Mouse (Mus musculus): ENCODE data around the gene Trp53bp2. TPM values are rescaled to one million over a fixed set of nuclear protein-coding genes. Genes with fewer than 3 reads are reported as not detected.

Trp53bp2 gene
- polyA plus RNA-seq, 1 experiment from 2014 or later = 16.9 TPM

- Histone ChIP-seq H3K4me2 (ENCODE audit: low read depth, low read length) (no peak overlapping the region), H3K4me3 (ENCODE audit: low read depth, low read length) (no peak overlapping the region), H3K36me3 (ENCODE audit: control insufficient read depth, insufficient read depth, low read length) (no peaks in the 10 kb centered on the region), H3K4me1 (ENCODE audit: control insufficient read depth, insufficient read depth, low read length) (no peaks in the 10 kb centered on the region), H3K27me3 (ENCODE audit: control insufficient read depth, insufficient read depth, low read length) (no peaks in the 10 kb centered on the region), H3K9ac (replicated peaks; ENCODE audit: low read depth, low read length) (no peak overlapping the region), H3K27ac (ENCODE audit: low read depth, low read length) (no peak overlapping the region), H3K9me3 (ENCODE audit: control insufficient read depth, low read length) (no peaks in the 10 kb centered on the region)
- WGBS = 84% methylated on average over 6 of the region's 6 CpGs
- ATAC-seq (ENCODE audit: low read depth) = no peak
These were observed 31.5 kb upstream of the Trp53bp2 start for GRCm38 (mm10) chr1:182377519-182377918.

GRCm38 (mm10) chr1:182378205-182378835 lies 30.7 kb upstream of the Trp53bp2 start:
- no peaks in the 10 kb centered on the region for H3K4me1 ChIP-seq (ENCODE audit: control insufficient read depth, insufficient read depth, low read length)
- H3K9ac ChIP-seq (replicated peaks; ENCODE audit: low read depth, low read length) = no peak overlapping the region
- no peak for ATAC-seq (ENCODE audit: low read depth)
- no peak overlapping the region for H3K27ac ChIP-seq (ENCODE audit: low read depth, low read length)
- 88% methylated on average over 11 of the region's 11 CpGs for WGBS
- no peak overlapping the region for H3K4me2 ChIP-seq (ENCODE audit: low read depth, low read length)
- no peak overlapping the region for H3K4me3 ChIP-seq (ENCODE audit: low read depth, low read length)
- H3K36me3 ChIP-seq (ENCODE audit: control insufficient read depth, insufficient read depth, low read length) = no peaks in the 10 kb centered on the region
- H3K9me3 ChIP-seq (ENCODE audit: control insufficient read depth, low read length) = no peaks in the 10 kb centered on the region
- H3K27me3 ChIP-seq (ENCODE audit: control insufficient read depth, insufficient read depth, low read length) = no peaks in the 10 kb centered on the region

GRCm38 (mm10) chr1:182378876-182379275 lies 30.1 kb upstream of the Trp53bp2 start:
- Histone ChIP-seq H3K9ac (replicated peaks; ENCODE audit: low read depth, low read length) (no peak overlapping the region), H3K4me2 (ENCODE audit: low read depth, low read length) (no peak overlapping the region), H3K9me3 (ENCODE audit: control insufficient read depth, low read length) (no peaks in the 10 kb centered on the region), H3K27ac (ENCODE audit: low read depth, low read length) (no peak overlapping the region), H3K36me3 (ENCODE audit: control insufficient read depth, insufficient read depth, low read length) (no peaks in the 10 kb centered on the region), H3K4me1 (ENCODE audit: control insufficient read depth, insufficient read depth, low read length) (no peaks in the 10 kb centered on the region), H3K4me3 (ENCODE audit: low read depth, low read length) (no peak overlapping the region), H3K27me3 (ENCODE audit: control insufficient read depth, insufficient read depth, low read length) (no peaks in the 10 kb centered on the region)
- ATAC-seq (ENCODE audit: low read depth) = no peak
- 86% methylated on average over 7 of the region's 7 CpGs for WGBS

GRCm38 (mm10) chr1:182380683-182381082 lies 28.3 kb upstream of the Trp53bp2 start:
- H3K4me2 ChIP-seq (ENCODE audit: low read depth, low read length) = no peak overlapping the region
- H3K27me3 ChIP-seq (ENCODE audit: control insufficient read depth, insufficient read depth, low read length) = no peaks in the 10 kb centered on the region
- WGBS = 84% methylated on average over 7 of the region's 7 CpGs
- H3K27ac ChIP-seq (ENCODE audit: low read depth, low read length) = no peak overlapping the region
- ATAC-seq (ENCODE audit: low read depth) = no peak
- no peak overlapping the region for H3K4me3 ChIP-seq (ENCODE audit: low read depth, low read length)
- no peaks in the 10 kb centered on the region for H3K9me3 ChIP-seq (ENCODE audit: control insufficient read depth, low read length)
- H3K9ac ChIP-seq (replicated peaks; ENCODE audit: low read depth, low read length) = no peak overlapping the region
- no peaks in the 10 kb centered on the region for H3K4me1 ChIP-seq (ENCODE audit: control insufficient read depth, insufficient read depth, low read length)
- no peaks in the 10 kb centered on the region for H3K36me3 ChIP-seq (ENCODE audit: control insufficient read depth, insufficient read depth, low read length)

GRCm38 (mm10) chr1:182381327-182381726 lies 27.6 kb upstream of the Trp53bp2 start:
- Histone ChIP-seq H3K9ac (replicated peaks; ENCODE audit: low read depth, low read length) (no peak overlapping the region), H3K9me3 (ENCODE audit: control insufficient read depth, low read length) (no peaks in the 10 kb centered on the region), H3K36me3 (ENCODE audit: control insufficient read depth, insufficient read depth, low read length) (no peaks in the 10 kb centered on the region), H3K4me3 (ENCODE audit: low read depth, low read length) (no peak overlapping the region), H3K4me2 (ENCODE audit: low read depth, low read length) (no peak overlapping the region), H3K27ac (ENCODE audit: low read depth, low read length) (no peak overlapping the region), H3K4me1 (ENCODE audit: control insufficient read depth, insufficient read depth, low read length) (no peaks in the 10 kb centered on the region), H3K27me3 (ENCODE audit: control insufficient read depth, insufficient read depth, low read length) (no peaks in the 10 kb centered on the region)
- 75% methylated on average over 3 of the region's 3 CpGs for WGBS
- no peak for ATAC-seq (ENCODE audit: low read depth)

- Histone ChIP-seq H3K9ac (replicated peaks; ENCODE audit: low read depth, low read length) (no peak overlapping the region), H3K9me3 (ENCODE audit: control insufficient read depth, low read length) (no peaks in the 10 kb centered on the region), H3K27me3 (ENCODE audit: control insufficient read depth, insufficient read depth, low read length) (no peaks in the 10 kb centered on the region), H3K4me2 (ENCODE audit: low read depth, low read length) (no peak overlapping the region), H3K4me1 (ENCODE audit: control insufficient read depth, insufficient read depth, low read length) (no peaks in the 10 kb centered on the region), H3K27ac (ENCODE audit: low read depth, low read length) (no peak overlapping the region), H3K4me3 (ENCODE audit: low read depth, low read length) (no peak overlapping the region), H3K36me3 (ENCODE audit: control insufficient read depth, insufficient read depth, low read length) (no peaks in the 10 kb centered on the region)
- WGBS = 68% methylated on average over 9 of the region's 9 CpGs
- no peak for ATAC-seq (ENCODE audit: low read depth)
These were observed 25.9 kb upstream of the Trp53bp2 start for GRCm38 (mm10) chr1:182383096-182383495.

GRCm38 (mm10) chr1:182386449-182386848 lies 22.5 kb upstream of the Trp53bp2 start:
- WGBS = 92% methylated on average over 8 of the region's 8 CpGs
- no peaks in the 10 kb centered on the region for H3K36me3 ChIP-seq (ENCODE audit: control insufficient read depth, insufficient read depth, low read length)
- no peak overlapping the region for H3K4me3 ChIP-seq (ENCODE audit: low read depth, low read length)
- H3K4me1 ChIP-seq (ENCODE audit: control insufficient read depth, insufficient read depth, low read length) = no peaks in the 10 kb centered on the region
- ATAC-seq (ENCODE audit: low read depth) = no peak
- H3K9ac ChIP-seq (replicated peaks; ENCODE audit: low read depth, low read length) = no peak overlapping the region
- H3K4me2 ChIP-seq (ENCODE audit: low read depth, low read length) = no peak overlapping the region
- H3K27ac ChIP-seq (ENCODE audit: low read depth, low read length) = no peak overlapping the region
- no peaks in the 10 kb centered on the region for H3K27me3 ChIP-seq (ENCODE audit: control insufficient read depth, insufficient read depth, low read length)
- H3K9me3 ChIP-seq (ENCODE audit: control insufficient read depth, low read length) = no peaks in the 10 kb centered on the region

- Histone ChIP-seq H3K36me3 (ENCODE audit: control insufficient read depth, insufficient read depth, low read length) (no peaks in the 10 kb centered on the region), H3K4me3 (ENCODE audit: low read depth, low read length) (no peak overlapping the region), H3K9me3 (ENCODE audit: control insufficient read depth, low read length) (no peaks in the 10 kb centered on the region), H3K4me1 (ENCODE audit: control insufficient read depth, insufficient read depth, low read length) (no peaks in the 10 kb centered on the region), H3K27me3 (ENCODE audit: control insufficient read depth, insufficient read depth, low read length) (no peaks in the 10 kb centered on the region), H3K4me2 (ENCODE audit: low read depth, low read length) (no peak overlapping the region), H3K9ac (replicated peaks; ENCODE audit: low read depth, low read length) (no peak overlapping the region), H3K27ac (ENCODE audit: low read depth, low read length) (no peak overlapping the region)
- ATAC-seq (ENCODE audit: low read depth) = no peak
- 60% methylated on average over 4 of the region's 4 CpGs for WGBS
These were observed 20.2 kb upstream of the Trp53bp2 start for GRCm38 (mm10) chr1:182388729-182389128.

GRCm38 (mm10) chr1:182398171-182398570 lies 10.8 kb upstream of the Trp53bp2 start:
- WGBS = 55% methylated on average over 8 of the region's 8 CpGs
- H3K27me3 ChIP-seq (ENCODE audit: control insufficient read depth, insufficient read depth, low read length) = no peaks in the 10 kb centered on the region
- no peak overlapping the region for H3K27ac ChIP-seq (ENCODE audit: low read depth, low read length)
- H3K4me2 ChIP-seq (ENCODE audit: low read depth, low read length) = no peak overlapping the region
- no peaks in the 10 kb centered on the region for H3K9me3 ChIP-seq (ENCODE audit: control insufficient read depth, low read length)
- H3K36me3 ChIP-seq (ENCODE audit: control insufficient read depth, insufficient read depth, low read length) = no peaks in the 10 kb centered on the region
- no peak overlapping the region for H3K4me3 ChIP-seq (ENCODE audit: low read depth, low read length)
- no peaks in the 10 kb centered on the region for H3K4me1 ChIP-seq (ENCODE audit: control insufficient read depth, insufficient read depth, low read length)
- peak; percentile 46; the same call in 1 of the 2 replicates for ATAC-seq (ENCODE audit: low read depth)
- H3K9ac ChIP-seq (replicated peaks; ENCODE audit: low read depth, low read length) = no peak overlapping the region
